Mouse (Mus musculus): ENCODE data around the gene Gpr132. TPM values are rescaled to one million over a fixed set of nuclear protein-coding genes. Genes with fewer than 3 reads are reported as not detected.

The Gpr132 gene
- total RNA-seq, 2 experiments from 2014 or later: not detected

DNA sequence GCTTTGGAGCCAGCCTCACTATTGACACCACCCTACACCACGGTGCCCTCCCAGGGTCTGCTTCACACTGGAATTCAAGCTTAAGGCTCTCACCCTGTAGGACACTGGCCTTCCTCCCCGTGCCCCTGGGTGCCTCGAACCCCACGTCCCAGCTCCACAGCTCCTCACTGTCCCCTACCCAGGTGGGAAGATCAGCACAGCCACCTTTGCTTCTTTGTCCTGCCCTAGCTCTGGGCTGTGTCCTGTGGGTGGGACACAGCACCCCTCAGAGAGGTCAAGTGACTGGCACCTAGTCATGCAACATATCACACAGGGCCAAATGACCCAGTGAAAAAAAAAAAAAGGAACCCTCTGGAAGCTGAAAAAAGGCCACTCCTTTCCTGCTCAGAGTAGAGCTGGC, 12.6 kb upstream of the Gpr132 start:
- peak in 1 of 2 experiments; percentile 11 for DNase-seq (ENCODE audit: extremely low spot score in 1 of 2, low spot score in 2 of 2)
- intact Hi-C loops (cut with DNase I): no loop called here

- intact Hi-C loops (cut with DNase I): loop anchor here (5.0 kb wide), 1 partner anchor 58 kb away; no protein-coding TSS in a partner anchor
- DNase-seq (ENCODE audit: extremely low spot score in 1 of 2, low spot score in 2 of 2): peak in 1 of 2 experiments; percentile 13
Measured at GRCm38 (mm10) chr12:112879731-112880130, 11.7 kb upstream of the Gpr132 start.

DNA sequence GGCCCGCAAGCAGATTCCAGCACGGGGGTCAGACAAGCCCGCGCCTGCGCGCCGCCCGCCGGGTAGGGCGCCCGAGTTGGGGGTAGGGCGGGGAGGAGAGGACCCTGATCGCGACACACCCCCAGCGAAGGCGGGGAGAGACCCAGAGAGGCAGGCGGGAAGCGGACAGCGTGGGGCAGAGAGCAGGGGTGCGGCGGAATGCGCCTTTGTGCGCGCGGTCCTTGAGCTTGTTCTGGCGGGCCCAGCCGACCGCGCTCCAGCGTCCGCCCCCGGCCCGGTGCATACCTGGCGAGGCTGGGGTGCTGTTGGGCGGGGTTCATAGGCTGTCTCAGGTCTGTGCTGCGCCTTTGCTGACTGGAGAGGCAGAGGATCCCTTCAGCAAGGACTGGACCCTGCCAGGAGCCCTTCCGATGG, 9.6 kb upstream of the Gpr132 start:
- peak in 1 of 2 experiments; percentile 64 for DNase-seq (ENCODE audit: extremely low spot score in 1 of 2, low spot score in 2 of 2)
- intact Hi-C loops (cut with DNase I): loop anchor here (5.0 kb wide), 1 partner anchor 60 kb away; no protein-coding TSS in a partner anchor

DNA sequence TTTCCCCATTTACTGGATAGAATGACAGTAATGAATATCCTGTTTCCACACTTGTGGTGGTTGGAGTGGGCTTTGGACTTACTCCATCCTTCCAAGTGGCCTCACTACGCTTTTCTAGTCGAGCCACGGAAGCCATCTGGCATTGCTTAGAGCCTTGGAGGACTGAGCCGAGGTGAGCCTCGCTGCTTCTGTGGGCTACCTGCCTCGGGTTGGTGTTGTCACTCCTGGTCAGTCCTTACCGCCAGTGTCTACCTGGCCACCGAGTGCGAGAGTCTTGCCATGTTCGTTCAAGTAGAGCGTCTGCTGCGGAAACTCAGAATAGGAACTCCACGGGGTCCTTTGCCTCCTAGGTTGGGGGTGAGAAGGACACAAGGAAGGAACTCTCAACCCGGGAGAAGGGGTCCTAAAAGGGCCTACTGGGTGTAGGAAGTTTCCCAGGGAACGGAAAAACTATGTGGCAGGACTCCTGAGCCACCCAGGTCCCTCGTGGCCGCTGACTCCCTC, 9.1 kb upstream of the Gpr132 start:
- intact Hi-C loops (cut with DNase I): loop anchor here (5.0 kb wide), 1 partner anchor 60 kb away; no protein-coding TSS in a partner anchor
- DNase-seq (ENCODE audit: extremely low spot score in 1 of 2, low spot score in 2 of 2): peak in 1 of 2 experiments; percentile 19

- peak in 1 of 2 experiments; percentile 84 for DNase-seq (ENCODE audit: extremely low spot score in 1 of 2, low spot score in 2 of 2)
- intact Hi-C loops (cut with DNase I): loop anchor here (5.0 kb wide), 1 partner anchor 61 kb away; no protein-coding TSS in a partner anchor
Measured at GRCm38 (mm10) chr12:112876332-112877072, 8.5 kb upstream of the Gpr132 start.

GRCm38 (mm10) chr12:112875225-112876013, 7.4 kb upstream of the Gpr132 start:
- peak; percentile 75 to 94 for DNase-seq (ENCODE audit: extremely low spot score in 1 of 2, low spot score in 2 of 2)
- intact Hi-C loops (cut with DNase I): loop anchor here (5.0 kb wide), 1 partner anchor 62 kb away; no protein-coding TSS in a partner anchor

- intact Hi-C loops (cut with DNase I): no loop called here
- DNase-seq (ENCODE audit: extremely low spot score in 1 of 2, low spot score in 2 of 2): peak in 1 of 2 experiments; percentile 33
Measured at GRCm38 (mm10) chr12:112874199-112874598, 6.2 kb upstream of the Gpr132 start.

DNA sequence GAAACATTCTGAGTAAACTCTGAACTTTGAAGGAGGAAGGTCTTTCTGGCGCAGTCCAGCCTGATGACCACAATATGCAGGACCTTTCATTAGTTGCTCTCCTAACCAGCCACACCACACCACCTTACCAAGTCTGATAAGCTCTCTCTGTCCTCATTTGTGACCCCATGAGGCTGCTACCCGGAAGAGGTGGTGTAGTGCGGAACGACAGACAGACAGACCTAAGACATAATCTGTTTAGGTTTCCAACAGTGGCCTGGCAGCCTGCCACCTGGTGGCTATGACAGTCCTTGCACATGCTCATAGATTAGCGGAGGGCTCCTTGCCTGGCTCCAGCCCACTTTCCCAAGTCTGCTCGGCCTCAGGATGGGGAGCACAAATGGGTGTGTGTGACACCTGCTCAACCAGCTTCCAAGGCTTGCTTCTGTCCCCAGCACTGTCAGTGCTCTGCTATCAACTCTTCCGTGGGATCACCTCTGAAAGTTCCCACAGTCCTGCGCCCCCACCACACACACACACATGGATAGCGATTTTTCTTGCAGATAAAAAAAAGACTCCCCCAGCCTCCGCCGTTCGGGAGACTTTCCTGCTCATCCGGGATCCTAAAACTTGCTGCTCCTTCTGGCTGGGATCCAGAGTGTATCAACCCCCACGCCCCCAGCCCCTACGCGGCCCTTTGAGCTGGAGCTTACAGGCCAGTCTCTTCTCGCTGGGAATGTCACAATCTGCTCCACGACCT, 5.6 kb upstream of the Gpr132 start:
- intact Hi-C loops (cut with DNase I): no loop called here
- DNase-seq (ENCODE audit: extremely low spot score in 1 of 2, low spot score in 2 of 2): peak; percentile 55 to 87

DNA sequence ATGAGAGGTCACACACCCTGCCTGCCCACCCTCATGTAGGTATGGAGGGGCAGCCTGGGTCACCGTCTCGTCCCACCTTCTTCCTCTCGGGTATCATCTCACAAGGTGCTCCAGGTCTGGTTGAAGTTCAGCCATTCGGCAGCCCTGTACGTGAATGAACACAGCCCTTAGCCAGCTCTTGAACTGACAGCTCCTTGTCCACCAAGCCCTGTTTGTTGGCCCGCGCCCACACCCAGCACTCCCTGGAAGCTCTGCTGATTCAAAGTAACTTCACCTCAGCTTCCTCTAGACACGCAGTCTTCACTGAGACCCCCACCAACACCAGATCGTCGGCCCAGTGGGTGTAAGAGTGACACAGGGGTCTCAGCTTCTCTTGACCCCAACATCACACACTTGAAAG, 5.0 kb upstream of the Gpr132 start:
- intact Hi-C loops (cut with DNase I): no loop called here
- DNase-seq (ENCODE audit: extremely low spot score in 1 of 2, low spot score in 2 of 2): peak in 1 of 2 experiments; percentile 26

GRCm38 (mm10) chr12:112871272-112871671, 3.2 kb upstream of the Gpr132 start:
- no peak for DNase-seq (ENCODE audit: extremely low spot score in 1 of 2, low spot score in 2 of 2)
- intact Hi-C loops (cut with DNase I): no loop called here

DNA sequence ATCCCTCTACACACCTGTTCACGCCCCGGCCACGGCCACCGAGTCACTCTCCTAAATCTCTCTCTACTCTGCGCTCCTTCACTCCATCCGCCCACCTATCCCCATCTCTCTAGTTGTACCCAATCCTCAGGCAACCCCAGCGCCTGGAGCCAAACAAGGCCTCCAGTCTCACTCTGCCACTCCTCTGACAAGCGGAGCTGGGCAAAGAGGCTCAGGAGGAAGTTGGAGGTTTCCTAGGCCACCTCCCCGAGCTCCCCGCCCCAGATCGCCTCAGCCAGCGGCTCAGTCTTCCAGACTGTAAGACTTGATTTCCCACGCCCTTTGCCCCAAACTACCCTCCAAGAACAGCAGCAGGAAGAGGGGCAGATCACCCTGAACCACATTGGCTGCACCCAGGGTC, 2.7 kb upstream of the Gpr132 start:
- DNase-seq (ENCODE audit: extremely low spot score in 1 of 2, low spot score in 2 of 2): no peak
- intact Hi-C loops (cut with DNase I): no loop called here

- no peak for DNase-seq (ENCODE audit: extremely low spot score in 1 of 2, low spot score in 2 of 2)
- intact Hi-C loops (cut with DNase I): no loop called here
Measured at GRCm38 (mm10) chr12:112869783-112870204, 1.8 kb upstream of the Gpr132 start.

DNA sequence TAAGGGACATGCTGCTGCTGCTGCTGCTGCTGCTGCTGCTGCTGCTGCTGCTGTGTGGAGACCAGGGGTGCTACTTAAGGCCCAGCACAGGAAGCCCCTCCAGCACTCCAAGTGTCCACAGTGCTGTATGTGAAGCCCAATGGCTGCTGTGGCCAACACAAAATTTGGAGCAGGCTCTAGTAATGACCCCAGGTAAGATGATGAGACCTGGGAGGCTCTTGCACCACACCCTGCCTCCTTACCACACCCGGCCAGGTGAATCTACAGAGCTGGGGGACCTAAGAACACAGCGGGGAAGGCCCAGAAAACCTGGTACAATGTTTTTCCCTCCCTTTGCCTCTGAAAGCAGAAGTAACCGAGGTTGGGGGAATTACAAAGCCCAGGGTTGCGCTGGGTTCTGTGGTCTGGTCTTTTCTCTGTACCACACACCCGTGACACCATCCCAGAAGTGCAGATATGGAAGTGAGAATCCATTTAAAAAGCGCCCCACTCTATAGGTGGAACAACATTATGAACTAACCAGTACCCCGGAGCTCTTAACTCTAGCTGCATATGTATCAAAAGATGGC, 838 bp downstream of the Gpr132 start:
- intact Hi-C loops (cut with DNase I): no loop called here
- DNase-seq (ENCODE audit: extremely low spot score in 1 of 2, low spot score in 2 of 2): no peak

DNA sequence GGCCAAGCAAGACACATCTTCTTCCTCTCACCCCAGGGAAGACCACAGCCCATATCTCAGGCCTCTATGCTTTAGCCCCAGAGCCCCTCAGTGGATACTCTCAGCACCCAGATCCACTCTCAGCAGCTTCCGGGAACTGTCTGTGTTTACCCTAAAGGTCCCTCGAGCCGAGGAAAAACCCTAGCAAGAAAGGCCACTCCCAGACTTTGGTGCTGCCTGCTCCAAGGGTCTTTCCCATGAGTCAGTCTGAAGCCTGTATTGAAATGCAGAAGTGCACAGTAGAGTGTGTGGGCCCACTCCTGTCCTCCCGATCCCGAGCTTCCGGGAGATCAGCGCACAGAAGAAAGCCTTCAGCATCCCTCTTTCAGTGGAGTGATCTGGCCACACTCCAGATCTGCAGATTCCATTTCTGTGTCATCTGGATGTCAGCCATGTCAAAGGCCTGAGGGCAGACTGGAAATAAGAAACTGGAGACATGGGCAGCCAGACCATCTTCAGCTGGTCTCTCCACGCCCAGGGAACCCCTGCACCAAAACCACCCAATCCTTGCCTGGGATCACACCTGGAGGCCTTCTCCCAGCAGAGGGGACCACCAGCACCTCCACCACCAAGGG, 1.5 kb downstream of the Gpr132 start:
- DNase-seq (ENCODE audit: extremely low spot score in 1 of 2, low spot score in 2 of 2): peak in 1 of 2 experiments; percentile 58

DNA sequence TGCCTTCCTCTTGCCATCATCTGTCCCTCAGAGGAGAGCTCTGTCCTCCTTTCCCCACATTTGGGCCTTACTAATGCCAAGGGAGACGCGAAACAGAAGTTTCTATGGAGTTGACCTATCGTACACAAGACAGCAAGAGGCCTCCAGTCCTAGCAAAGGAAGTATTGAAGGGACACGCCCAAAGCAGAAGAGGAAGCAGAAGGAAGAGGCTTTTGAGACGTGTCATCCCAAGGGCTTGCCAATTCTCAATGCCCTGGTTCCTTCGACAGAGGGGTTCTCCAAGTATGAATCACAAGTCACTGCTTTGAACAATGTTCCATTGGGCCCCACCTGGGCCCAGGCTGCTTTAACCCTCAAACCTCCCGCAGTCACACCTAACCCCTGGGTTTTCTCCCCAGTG, 3.2 kb downstream of the Gpr132 start:
- intact Hi-C loops (cut with DNase I): no loop called here
- no peak for DNase-seq (ENCODE audit: extremely low spot score in 1 of 2, low spot score in 2 of 2)

More for the DNA sequence above, 1.5 kb downstream of the Gpr132 start:
- intact Hi-C loops (cut with DNase I): no loop called here

DNA sequence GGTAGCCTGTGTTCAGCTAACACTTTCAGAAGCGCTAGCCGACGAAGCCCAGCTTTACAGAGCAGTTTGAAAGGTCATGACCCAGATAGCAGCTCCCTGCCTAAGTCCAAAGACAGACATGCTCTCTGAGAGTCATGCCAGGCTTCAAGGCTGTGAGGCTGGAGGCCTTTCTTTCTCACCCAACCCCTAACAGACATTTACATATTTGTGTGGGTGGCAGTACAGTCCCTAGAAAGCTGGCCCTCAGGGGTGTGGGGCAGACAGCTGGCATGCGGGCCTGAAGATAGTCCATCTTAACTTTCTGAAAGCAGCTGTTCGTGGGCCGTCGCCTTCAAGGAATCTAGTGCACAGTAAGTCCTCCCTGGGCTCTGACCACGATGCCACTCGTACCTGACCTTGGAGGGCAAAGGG, 6.1 kb downstream of the Gpr132 start:
- intact Hi-C loops (cut with DNase I): no loop called here
- no peak for DNase-seq (ENCODE audit: extremely low spot score in 1 of 2, low spot score in 2 of 2)

DNA sequence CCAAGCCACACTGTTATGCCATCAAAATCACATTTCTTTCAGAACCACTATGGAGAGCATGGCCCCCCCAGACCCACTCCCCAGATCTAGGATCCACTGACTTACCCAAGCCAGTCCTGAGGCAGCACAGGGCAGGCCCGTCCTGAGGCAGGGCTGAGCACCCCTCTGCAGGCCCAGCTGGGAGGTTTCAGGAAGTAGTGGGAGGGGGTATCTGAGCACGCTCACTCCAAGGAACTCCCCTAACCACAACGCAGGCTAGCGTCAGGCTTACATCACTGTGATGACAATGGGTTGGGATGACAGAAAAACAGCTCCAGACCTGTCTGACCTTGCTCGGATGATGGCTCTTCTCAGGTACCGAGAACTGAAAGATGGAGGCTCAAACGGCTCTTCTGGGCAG, 7.3 kb downstream of the Gpr132 start:
- intact Hi-C loops (cut with DNase I): no loop called here
- DNase-seq (ENCODE audit: extremely low spot score in 1 of 2, low spot score in 2 of 2): peak in 1 of 2 experiments; percentile 20

DNA sequence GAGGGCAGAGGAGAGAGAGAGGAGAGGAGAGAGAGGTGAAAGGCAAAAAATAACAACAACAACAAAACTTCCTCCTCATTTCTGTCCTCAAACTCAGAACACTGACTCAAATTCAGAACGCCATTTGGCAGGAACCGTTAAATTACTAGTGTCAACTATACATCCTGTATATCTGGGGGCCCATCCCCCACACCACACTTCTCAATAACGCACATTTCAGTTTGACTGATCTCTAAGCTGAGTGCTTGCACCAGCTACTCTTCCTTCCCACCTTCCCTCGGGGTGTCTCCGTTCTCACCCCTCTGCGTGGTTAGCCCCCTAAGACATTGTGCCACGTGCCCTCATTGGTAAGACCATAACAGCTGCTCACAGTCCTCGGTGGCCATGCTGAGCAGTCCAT, 8.1 kb downstream of the Gpr132 start:
- DNase-seq (ENCODE audit: extremely low spot score in 1 of 2, low spot score in 2 of 2): peak in 1 of 2 experiments; percentile 11
- intact Hi-C loops (cut with DNase I): no loop called here

Measured in left cerebral cortex, postnatal 10 days (tissue).